Mouse (Mus musculus) midbrain, embryonic 16.5 days (tissue): ENCODE results near the gene Ugt1a2. TPM values are rescaled to one million over a fixed set of nuclear protein-coding genes. Genes with fewer than 3 reads are reported as not detected.

ENCODE experiments used
- ATAC-seq: fragments of 200-750 bp; cut with Nextera tagmentation; 2 replicates; pipeline ENCODE4 v1.8.0; 2017; ENCODE audit warnings: moderate TSS enrichment
- H3K27ac ChIP-seq: fragments of 300-500 bp; sonication (generic); 2 replicates; pipeline ENCODE4 v1.5.1; 2014; ENCODE audit warnings: mild to moderate bottlenecking, low read length, mixed read lengths
- H3K27me3 ChIP-seq: fragments of 300-500 bp; sonication (generic); 2 replicates; pipeline ENCODE4 v1.6.1; 2014; ENCODE audit warnings: low read depth, low read length, mixed read lengths; ENCODE audit not compliant: control insufficient read depth, insufficient read depth
- H3K36me3 ChIP-seq: fragments of 300-500 bp; sonication (generic); 2 replicates; pipeline ENCODE4 v1.6.1; 2014; ENCODE audit warnings: mild to moderate bottlenecking, low read length, moderate library complexity, mixed read lengths; ENCODE audit not compliant: control insufficient read depth, insufficient read depth
- H3K4me1 ChIP-seq: fragments of 300-500 bp; sonication (generic); 2 replicates; pipeline ENCODE4 v1.6.1; 2014; ENCODE audit warnings: mild to moderate bottlenecking, low read length, mixed read lengths; ENCODE audit not compliant: control insufficient read depth, insufficient read depth
- H3K4me2 ChIP-seq: fragments of 300-500 bp; sonication (generic); 2 replicates; pipeline ENCODE4 v1.6.1; 2014; ENCODE audit warnings: mild to moderate bottlenecking, low read length, mixed read lengths
- H3K4me3 ChIP-seq: fragments of 300-500 bp; sonication (generic); 2 replicates; pipeline ENCODE4 v1.5.1; 2014; ENCODE audit warnings: low read depth, mild to moderate bottlenecking, low read length, moderate library complexity, mixed read lengths
- H3K9ac ChIP-seq: fragments of 300-500 bp; sonication (generic); 2 replicates; pipeline ENCODE4 v1.6.1; 2014; ENCODE audit warnings: low read depth, low read length, mixed read lengths
- H3K9me3 ChIP-seq: fragments of 300-500 bp; sonication (generic); replicated peaks from 2 replicates; pipeline ENCODE4 v1.6.1; 2014; ENCODE audit warnings: mild to moderate bottlenecking, low read length, mixed read lengths; ENCODE audit not compliant: control insufficient read depth, poor library complexity, severe bottlenecking
- WGBS: fragments of 180-500 bp; shearing (Covaris S2); extraction: QIAGEN DNeasy Blood & Tissue Kit; methylation state at CpG from one replicate; pipeline ENCODE4 v1.1.7; 2014; 5-methylcytosine and 5-hydroxymethylcytosine counted together
- polyA plus RNA-seq: library from polyadenylated mRNA; unstranded; fragments of >200 nt; fragmentation: Nextera tagmentation; extraction: Ambion mirVana; gene quantifications from 2 replicates; pipeline ENCODE4 v1.2.1, GENCODE M21; 2015

Ugt1a2 gene
- polyA plus RNA-seq, 1 experiment from 2014 or later, result not detected

DNA sequence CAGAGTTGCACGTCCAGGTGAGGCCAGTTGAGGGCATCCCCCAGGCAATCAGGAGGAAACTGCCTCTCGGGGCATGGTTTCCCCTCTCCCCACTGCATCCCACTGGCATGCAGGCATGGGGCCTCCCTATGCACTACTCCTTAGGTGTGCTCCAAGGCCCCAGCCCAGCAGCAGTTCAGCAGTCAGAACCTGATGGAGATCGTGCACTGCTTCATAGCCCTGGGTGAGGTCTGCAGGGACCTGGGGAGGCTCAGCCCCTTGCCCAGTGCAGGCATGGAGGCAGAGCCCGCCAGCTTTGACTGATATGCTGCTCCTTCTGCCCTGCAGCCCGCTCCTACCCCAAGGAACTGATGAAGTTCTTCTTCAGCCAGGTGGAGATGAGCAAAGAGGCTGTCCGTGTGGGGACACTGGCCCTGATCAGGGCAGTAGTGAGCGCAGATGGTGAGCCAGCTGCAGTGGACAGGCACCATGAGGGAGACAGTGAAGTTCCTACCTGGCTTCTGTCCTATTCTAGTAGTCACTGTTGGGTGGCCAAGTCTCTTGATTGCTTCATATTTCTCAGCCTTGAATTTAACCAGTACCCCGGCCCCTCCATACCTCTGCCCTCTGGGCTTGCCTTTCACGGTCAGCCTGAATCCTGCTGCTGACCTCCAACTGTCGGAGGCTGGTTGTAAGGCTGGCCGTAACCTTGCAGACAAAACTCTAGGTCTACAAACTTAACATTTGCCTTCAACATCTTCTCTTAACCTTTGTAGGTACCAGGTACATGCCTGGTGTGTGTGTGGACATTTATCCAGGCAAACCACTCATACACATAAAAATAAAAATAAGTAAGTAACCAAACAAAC, 34.9 kb downstream of the Ugt1a2 start:
- no peaks in the 10 kb centered on the region for H3K4me1 ChIP-seq
- H3K27ac ChIP-seq, result no peak overlapping the region
- H3K4me3 ChIP-seq, result no peak overlapping the region
- 65% methylated on average over 11 of the region's 11 CpGs for WGBS
- ATAC-seq, result peak; percentile 5; the same call in 1 of the 2 replicates
- H3K4me2 ChIP-seq, result no peak overlapping the region
- no peaks in the 10 kb centered on the region for H3K36me3 ChIP-seq
- no peak overlapping the region for H3K9ac ChIP-seq
- H3K9me3 ChIP-seq, result peaks cover 97% of the 10 kb centered on the region
- no peaks in the 10 kb centered on the region for H3K27me3 ChIP-seq

- peaks cover 97% of the 10 kb centered on the region for H3K9me3 ChIP-seq
- ATAC-seq, result no peak
- no peaks in the 10 kb centered on the region for H3K27me3 ChIP-seq
- no peaks in the 10 kb centered on the region for H3K36me3 ChIP-seq
- 59% methylated on average over 4 of the region's 4 CpGs for WGBS
- no peak overlapping the region for H3K4me3 ChIP-seq
- H3K9ac ChIP-seq, result no peak overlapping the region
- H3K4me1 ChIP-seq, result no peaks in the 10 kb centered on the region
- H3K4me2 ChIP-seq, result no peak overlapping the region
- H3K27ac ChIP-seq, result no peak overlapping the region
Measured at GRCm38 (mm10) chr1:88235894-88236415, 35.6 kb downstream of the Ugt1a2 start.

DNA sequence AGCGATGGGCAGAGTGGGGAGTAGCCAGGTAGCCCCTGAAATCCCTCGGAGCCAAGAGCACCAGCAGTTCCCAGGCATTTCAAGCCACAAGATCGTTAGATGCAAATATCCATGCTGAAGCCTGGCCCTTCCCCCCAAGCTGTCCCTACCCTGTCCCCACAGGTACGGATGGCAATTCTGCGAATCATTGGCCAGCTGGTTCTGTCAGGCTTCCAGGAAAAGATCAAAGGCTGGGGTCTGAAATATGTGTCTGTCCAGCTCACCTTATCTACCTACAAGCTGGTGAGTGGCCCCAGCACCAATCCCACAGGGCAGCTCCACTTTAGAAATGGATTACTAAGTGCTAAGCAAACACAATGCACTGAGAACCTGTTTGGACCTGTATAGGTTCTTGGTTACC, 36.9 kb downstream of the Ugt1a2 start:
- H3K9ac ChIP-seq, result no peak overlapping the region
- H3K27ac ChIP-seq, result no peak overlapping the region
- H3K4me2 ChIP-seq, result no peak overlapping the region
- no peaks in the 10 kb centered on the region for H3K36me3 ChIP-seq
- no peaks in the 10 kb centered on the region for H3K27me3 ChIP-seq
- 79% methylated on average over 5 of the region's 5 CpGs for WGBS
- no peaks in the 10 kb centered on the region for H3K4me1 ChIP-seq
- H3K9me3 ChIP-seq, result peaks cover 95% of the 10 kb centered on the region
- ATAC-seq, result no peak
- no peak overlapping the region for H3K4me3 ChIP-seq

- 76% methylated on average over 6 of the region's 6 CpGs for WGBS
- no peak overlapping the region for H3K27ac ChIP-seq
- no peaks in the 10 kb centered on the region for H3K36me3 ChIP-seq
- no peak overlapping the region for H3K4me3 ChIP-seq
- no peak overlapping the region for H3K9ac ChIP-seq
- no peak for ATAC-seq
- H3K4me2 ChIP-seq, result no peak overlapping the region
- no peaks in the 10 kb centered on the region for H3K4me1 ChIP-seq
- no peaks in the 10 kb centered on the region for H3K27me3 ChIP-seq
- peaks cover 94% of the 10 kb centered on the region for H3K9me3 ChIP-seq
Measured at GRCm38 (mm10) chr1:88238771-88239170, 38.4 kb downstream of the Ugt1a2 start.

DNA sequence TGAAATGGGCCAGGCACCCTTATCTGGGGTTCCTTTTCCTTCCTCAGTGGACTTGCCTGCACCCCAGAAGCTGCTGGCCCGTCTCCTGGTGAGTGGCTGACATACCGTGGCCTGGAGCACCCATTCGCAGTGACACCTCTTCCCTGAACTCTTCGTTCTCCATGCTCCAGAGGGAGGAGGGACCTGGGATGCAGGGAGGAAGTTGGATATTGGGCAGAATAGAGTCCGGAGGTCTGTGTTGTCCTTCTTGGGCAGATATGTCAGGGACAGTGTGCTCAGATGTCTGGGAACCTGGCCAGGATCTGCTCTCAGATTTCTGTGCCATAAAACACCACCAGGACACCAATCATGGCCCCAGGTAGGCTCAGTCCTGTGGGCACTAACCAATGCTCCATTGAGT, 39.7 kb downstream of the Ugt1a2 start:
- H3K4me2 ChIP-seq, result no peak overlapping the region
- no peaks in the 10 kb centered on the region for H3K36me3 ChIP-seq
- H3K9me3 ChIP-seq, result peaks cover 94% of the 10 kb centered on the region
- no peak for ATAC-seq
- H3K4me1 ChIP-seq, result no peaks in the 10 kb centered on the region
- 72% methylated on average over 5 of the region's 5 CpGs for WGBS
- no peaks in the 10 kb centered on the region for H3K27me3 ChIP-seq
- no peak overlapping the region for H3K27ac ChIP-seq
- no peak overlapping the region for H3K9ac ChIP-seq
- H3K4me3 ChIP-seq, result no peak overlapping the region

GRCm38 (mm10) chr1:88240579-88240978, 40.2 kb downstream of the Ugt1a2 start:
- no peak for ATAC-seq
- Histone ChIP-seq H3K27ac (no peak overlapping the region), H3K4me1 (no peaks in the 10 kb centered on the region), H3K36me3 (no peaks in the 10 kb centered on the region), H3K27me3 (no peaks in the 10 kb centered on the region), H3K4me3 (no peak overlapping the region), H3K9me3 (peaks cover 94% of the 10 kb centered on the region), H3K9ac (no peak overlapping the region), H3K4me2 (no peak overlapping the region)
- 70% methylated on average over 4 of the region's 4 CpGs for WGBS

GRCm38 (mm10) chr1:88243861-88244260, 43.5 kb downstream of the Ugt1a2 start:
- Histone ChIP-seq H3K27ac (no peak overlapping the region), H3K27me3 (no peaks in the 10 kb centered on the region), H3K9me3 (peaks cover 97% of the 10 kb centered on the region), H3K9ac (no peak overlapping the region), H3K4me2 (no peak overlapping the region), H3K36me3 (no peaks in the 10 kb centered on the region), H3K4me1 (no peaks in the 10 kb centered on the region), H3K4me3 (no peak overlapping the region)
- 66% methylated on average over 5 of the region's 5 CpGs for WGBS
- ATAC-seq, result no peak

GRCm38 (mm10) chr1:88245881-88246280, 45.5 kb downstream of the Ugt1a2 start:
- H3K4me3 ChIP-seq, result no peak overlapping the region
- no peaks in the 10 kb centered on the region for H3K27me3 ChIP-seq
- no peak overlapping the region for H3K27ac ChIP-seq
- H3K9me3 ChIP-seq, result peaks cover 97% of the 10 kb centered on the region
- 77% methylated on average over 6 of the region's 6 CpGs for WGBS
- H3K4me2 ChIP-seq, result no peak overlapping the region
- no peak for ATAC-seq
- H3K36me3 ChIP-seq, result no peaks in the 10 kb centered on the region
- H3K9ac ChIP-seq, result no peak overlapping the region
- no peaks in the 10 kb centered on the region for H3K4me1 ChIP-seq

- no peaks in the 10 kb centered on the region for H3K4me1 ChIP-seq
- ATAC-seq, result no peak
- H3K27ac ChIP-seq, result no peak overlapping the region
- H3K9ac ChIP-seq, result no peak overlapping the region
- no peak overlapping the region for H3K4me2 ChIP-seq
- no peaks in the 10 kb centered on the region for H3K36me3 ChIP-seq
- WGBS, result 46% methylated on average over 6 of the region's 6 CpGs
- H3K27me3 ChIP-seq, result no peaks in the 10 kb centered on the region
- H3K9me3 ChIP-seq, result peaks cover 98% of the 10 kb centered on the region
- no peak overlapping the region for H3K4me3 ChIP-seq
Measured at GRCm38 (mm10) chr1:88246386-88246785, 46.0 kb downstream of the Ugt1a2 start.
